9 mouse cellular contexts compared by ENCODE assay signal in the genomic region with DNA sequence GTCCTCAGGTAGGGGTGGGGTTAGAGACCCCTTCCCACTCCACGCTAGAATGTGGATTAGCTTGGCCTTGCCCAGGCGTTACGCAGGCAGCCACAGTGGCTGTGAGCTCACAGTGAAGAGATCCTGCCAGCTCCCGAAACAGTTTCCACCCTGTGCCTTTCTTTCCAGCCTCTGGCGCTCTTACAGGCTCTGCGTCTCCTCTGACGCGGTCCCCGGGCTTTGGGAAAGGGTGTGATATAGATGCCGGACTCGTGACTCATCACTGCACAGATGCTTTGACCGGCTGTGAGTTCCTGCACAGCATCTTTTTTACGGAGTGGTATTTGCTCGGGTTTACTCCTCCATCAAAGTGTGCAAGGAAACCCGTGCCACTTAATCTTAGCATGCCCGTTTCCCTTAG. TPM values are rescaled to one million over a fixed set of nuclear protein-coding genes. Genes with fewer than 3 reads are reported as not detected.
A peak's percentile ranks its signal among the peaks of the same experiment; 100 is the strongest.
DNase-seq lines count a peak whose midpoint lies in the region; ATAC-seq lines count a peak whose summit lies in the region.
"Had no signal": no experiment of that assay in that cellular context is flagged by ENCODE, and none has a peak within 500 bp of the region (broad histone marks: within the 10 kb centered on the region; RNA-seq: fewer than 3 reads in every experiment).

No protein-coding gene starts in this region.

- H3K4me1 ChIP-seq in hindbrain, embryonic 15.5 days (replicated peaks): no peaks in the 10 kb centered on the region
- 0 out of 2 replicates have a peak, but pooled peaks cover 3% of the 10 kb centered on the region for H3K4me1 ChIP-seq in hindbrain, embryonic 13.5 days (replicated peaks)
- H3K4me1 ChIP-seq in embryonic facial prominence, embryonic 15.5 days: peaks cover 3% of the 10 kb centered on the region; the same call in 1 of the 2 replicates
- H3K4me1 ChIP-seq: heart, embryonic 15.5 days had no signal

- H3K27ac ChIP-seq in hindbrain, embryonic 15.5 days (replicated peaks): no peak overlapping the region
- no peak overlapping the region for H3K27ac ChIP-seq in hindbrain, embryonic 13.5 days
- no peak overlapping the region; the same call in 1 of the 2 replicates for H3K27ac ChIP-seq in embryonic facial prominence, embryonic 15.5 days (replicated peaks)
- H3K27ac ChIP-seq: heart, embryonic 15.5 days had no signal

- ATAC-seq in hindbrain, embryonic 15.5 days (ENCODE audit: low FRiP score, low read depth): peak; percentile 23; the same call in 1 of the 2 replicates
- no peak for ATAC-seq in hindbrain, embryonic 13.5 days (ENCODE audit: low FRiP score)
- ATAC-seq in embryonic facial prominence, embryonic 15.5 days (ENCODE audit: insufficient number of reproducible peaks, low FRiP score, low TSS enrichment, low read depth): peak; percentile 70; the same call in 1 of the 2 replicates
- no peak for ATAC-seq in monocyte, adult 5-6 weeks (replicated peaks; ENCODE audit: insufficient number of reproducible peaks, low FRiP score, low TSS enrichment, poor library complexity, severe bottlenecking)
- ATAC-seq in erythroid progenitor cell, adult 5-6 weeks (replicated peaks; ENCODE audit: low FRiP score, poor library complexity, severe bottlenecking): no peak

- no peaks in the 10 kb centered on the region for H3K9me3 ChIP-seq in hindbrain, embryonic 15.5 days
- H3K9me3 ChIP-seq in hindbrain, embryonic 13.5 days: no peaks in the 10 kb centered on the region
- no peaks in the 10 kb centered on the region for H3K9me3 ChIP-seq in embryonic facial prominence, embryonic 15.5 days (replicated peaks)
- H3K9me3 ChIP-seq: heart, embryonic 15.5 days had no signal

- DNase-seq in heart, postnatal 25 days (ENCODE audit: low spot score): peak; percentile 55
- DNase-seq in right cerebral cortex, adult 2 months (ENCODE audit: low spot score in 2 of 2): peak; percentile 70 to 77
- DNase-seq in thymus, postnatal 0 days (ENCODE audit: low spot score): no peak

- no peaks in the 10 kb centered on the region for H3K36me3 ChIP-seq in hindbrain, embryonic 15.5 days
- no peaks in the 10 kb centered on the region for H3K36me3 ChIP-seq in hindbrain, embryonic 13.5 days
- H3K36me3 ChIP-seq in embryonic facial prominence, embryonic 15.5 days: no peaks in the 10 kb centered on the region
- H3K36me3 ChIP-seq: heart, embryonic 15.5 days had no signal

- intact Hi-C loops in heart, postnatal 25 days (cut with DNase I): loop anchor here (2.0 to 5.0 kb wide), 5 partner anchors 63 to 881 kb away; a partner anchor contains a TSS

- H3K4me3 ChIP-seq in hindbrain, embryonic 15.5 days: no peak overlapping the region
- H3K4me3 ChIP-seq in hindbrain, embryonic 13.5 days: no peak overlapping the region
- H3K4me3 ChIP-seq in embryonic facial prominence, embryonic 15.5 days (replicated peaks): 0 out of 2 replicates have a peak overlapping the region, but pooled peaks have one; percentile 9
- H3K4me3 ChIP-seq: heart, embryonic 15.5 days had no signal

- H3K4me2 ChIP-seq in hindbrain, embryonic 15.5 days: 0 out of 2 replicates have a peak overlapping the region, but pooled peaks have one; percentile 2
- no peak overlapping the region for H3K4me2 ChIP-seq in hindbrain, embryonic 13.5 days
- H3K4me2 ChIP-seq in embryonic facial prominence, embryonic 15.5 days (replicated peaks): peak overlapping the region; percentile 40
- H3K4me2 ChIP-seq: heart, embryonic 15.5 days had no signal

- 80% methylated on average over 16 of the region's 16 CpGs for WGBS in hindbrain, embryonic 15.5 days
- WGBS in hindbrain, embryonic 13.5 days: 85% methylated on average over 16 of the region's 16 CpGs
- 47% methylated on average over 16 of the region's 16 CpGs for WGBS in embryonic facial prominence, embryonic 15.5 days

- no peak overlapping the region for H3K9ac ChIP-seq in hindbrain, embryonic 15.5 days
- no peak overlapping the region for H3K9ac ChIP-seq in hindbrain, embryonic 13.5 days
- H3K9ac ChIP-seq in embryonic facial prominence, embryonic 15.5 days: no peak overlapping the region
- H3K9ac ChIP-seq: heart, embryonic 15.5 days had no signal

- H3K27me3 ChIP-seq in hindbrain, embryonic 15.5 days: no peaks in the 10 kb centered on the region
- no peaks in the 10 kb centered on the region for H3K27me3 ChIP-seq in hindbrain, embryonic 13.5 days
- H3K27me3 ChIP-seq in embryonic facial prominence, embryonic 15.5 days: no peaks in the 10 kb centered on the region
- H3K27me3 ChIP-seq: heart, embryonic 15.5 days had no signal

RNA-seq across cellular contexts. Expression of a gene that starts 46.6 kb away (rescaled TPM):
- polyA plus RNA-seq in hindbrain, embryonic 15.5 days (2015; fragmentation: Nextera tagmentation; extraction: Ambion mirVana): 5.5 and 6.6 TPM in 2 replicates
- 3.4 and 3.9 TPM in 2 replicates for polyA plus RNA-seq in hindbrain, embryonic 13.5 days (2015; fragmentation: Nextera tagmentation; extraction: Ambion mirVana)
- 16.9 and 18.9 TPM in 2 replicates for polyA plus RNA-seq in embryonic facial prominence, embryonic 15.5 days (2015; fragmentation: Nextera tagmentation; extraction: Ambion mirVana)
- 1 to 10 TPM; 3.1 to 4.8 TPM for total RNA-seq in heart, postnatal 25 days (2021)
- 10.9 and 14.9 TPM in 2 replicates for polyA plus RNA-seq in thymus, postnatal 0 days (2015; fragmentation: Nextera tagmentation; extraction: Ambion mirVana)
- 8.2 to 19.8 TPM (median 11.8 TPM) in 3 replicates for total RNA-seq in monocyte, adult 5-6 weeks (2017)
- 15.9 and 23.5 TPM in 2 replicates for total RNA-seq in erythroid progenitor cell, adult 5-6 weeks (2015; ENCODE audit: low replicate concordance)
- total RNA-seq in erythroid progenitor cell, adult 5-6 weeks (2017; ENCODE audit: low replicate concordance): 9.6 and 16.8 TPM in 2 replicates

Comparison
In these comparisons a context has a peak if more than half of its experiments do, and no peak if none do; other contexts are left out.
1. ATAC-seq: peak in hindbrain, embryonic 15.5 days (single experiment) and embryonic facial prominence, embryonic 15.5 days (single experiment); none in hindbrain, embryonic 13.5 days (single experiment), monocyte, adult 5-6 weeks (single experiment) and erythroid progenitor cell, adult 5-6 weeks (single experiment).